Mouse (Mus musculus) cerebellum, adult (tissue): ENCODE results near the gene Rgs10.

Experiments
- ATAC-seq: cut with Nextera tagmentation; 2 replicates; pipeline ENCODE4 v1.9.2; 2017; ENCODE audit warnings: mild to moderate bottlenecking, moderate library complexity, mixed read lengths; ENCODE audit not compliant: insufficient number of reproducible peaks, low FRiP score, low TSS enrichment

Rgs10 gene

DNA sequence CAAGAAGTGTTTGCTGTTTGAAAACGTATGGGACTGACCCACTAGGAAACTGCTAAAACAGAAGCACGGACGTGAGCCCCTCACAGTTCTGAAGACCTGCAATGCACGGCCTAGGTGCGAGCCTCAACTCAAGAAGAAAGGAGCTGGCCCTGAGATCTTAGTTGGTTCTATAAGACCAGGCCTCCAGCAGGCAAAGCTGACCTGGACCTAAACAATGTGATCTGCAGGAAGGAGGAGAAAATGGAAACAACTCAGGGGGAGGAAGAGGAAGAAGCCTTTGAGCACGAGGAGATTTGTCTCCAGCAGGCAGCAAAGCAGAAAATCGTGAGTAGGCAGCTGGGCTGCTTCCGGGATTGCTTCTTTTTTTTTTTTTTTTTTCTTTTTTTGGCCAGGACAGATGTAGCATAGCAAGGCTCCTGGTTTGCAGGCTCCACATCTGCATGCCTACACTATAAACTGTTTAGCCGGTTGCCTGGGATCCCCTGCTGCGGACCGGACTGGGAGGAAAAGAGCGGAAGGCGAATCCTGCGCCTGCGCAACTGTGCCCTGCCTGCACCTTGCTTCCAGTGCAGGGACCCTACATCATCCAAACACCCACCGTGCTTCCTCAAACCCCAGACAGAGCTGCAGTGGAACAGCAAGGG is 39.3 kb downstream of the Rgs10 start:
- no peak for ATAC-seq

DNA sequence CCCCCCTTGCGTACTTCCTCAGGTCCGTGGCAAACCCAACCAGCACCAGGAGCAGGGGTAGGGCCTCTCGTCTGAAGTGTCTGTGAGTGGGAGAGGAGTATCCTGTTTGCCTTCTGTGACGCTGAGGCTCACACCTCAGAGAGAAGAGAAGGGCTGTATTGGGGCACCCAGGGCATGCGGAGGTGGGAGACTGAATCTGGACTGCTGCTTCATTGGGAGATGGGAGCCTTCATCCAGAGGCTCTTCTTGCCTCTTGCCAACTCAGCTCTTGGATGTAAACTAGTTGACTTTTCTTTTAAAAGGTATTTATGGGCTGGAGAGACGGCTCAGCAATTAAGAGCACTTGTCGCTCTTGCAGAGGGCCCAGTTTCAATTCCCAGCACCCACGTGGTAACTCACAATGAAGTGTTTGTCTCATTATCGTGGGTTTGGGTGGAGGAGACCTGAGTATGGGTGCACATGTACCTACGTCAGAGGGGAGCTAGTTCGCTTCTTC is 42.3 kb downstream of the Rgs10 start:
- no peak for ATAC-seq

DNA sequence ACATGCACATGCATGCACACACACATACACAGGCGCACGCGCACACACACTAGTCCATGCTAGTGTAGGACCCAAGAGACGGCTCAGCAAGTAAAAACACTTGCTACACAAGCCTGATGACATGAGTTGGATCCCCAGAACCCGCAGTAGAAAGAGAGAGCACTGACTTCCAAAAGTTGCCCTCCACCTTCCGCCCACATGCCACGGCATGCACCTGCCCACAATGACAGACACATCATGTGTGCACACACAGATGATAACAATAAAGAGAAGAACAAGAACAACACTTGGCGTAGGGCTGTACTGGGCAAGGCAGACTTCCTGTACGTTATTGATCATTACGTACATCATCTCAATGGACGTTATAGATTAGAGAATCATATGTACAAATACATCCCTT is 44.4 kb downstream of the Rgs10 start:
- no peak for ATAC-seq

DNA sequence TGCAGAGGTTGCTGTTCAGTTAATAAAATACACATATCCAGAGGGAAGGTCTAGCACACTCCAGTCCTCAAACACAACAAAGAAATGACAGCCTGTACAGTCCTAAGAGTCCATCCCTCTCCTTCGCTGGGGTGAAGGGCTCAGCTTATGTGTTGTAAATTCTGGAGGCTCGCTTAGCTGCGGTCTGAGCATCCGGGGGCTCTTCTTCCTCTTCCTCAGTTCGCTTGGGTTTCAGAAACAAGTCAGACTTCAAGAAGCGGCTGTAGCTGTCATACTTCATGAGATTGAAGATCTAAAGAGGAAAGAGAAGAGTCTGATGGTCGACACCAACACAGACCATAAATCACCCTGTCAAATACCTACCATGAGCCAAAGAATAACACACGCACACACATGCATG is 44.8 kb downstream of the Rgs10 start:
- no peak for ATAC-seq

DNA sequence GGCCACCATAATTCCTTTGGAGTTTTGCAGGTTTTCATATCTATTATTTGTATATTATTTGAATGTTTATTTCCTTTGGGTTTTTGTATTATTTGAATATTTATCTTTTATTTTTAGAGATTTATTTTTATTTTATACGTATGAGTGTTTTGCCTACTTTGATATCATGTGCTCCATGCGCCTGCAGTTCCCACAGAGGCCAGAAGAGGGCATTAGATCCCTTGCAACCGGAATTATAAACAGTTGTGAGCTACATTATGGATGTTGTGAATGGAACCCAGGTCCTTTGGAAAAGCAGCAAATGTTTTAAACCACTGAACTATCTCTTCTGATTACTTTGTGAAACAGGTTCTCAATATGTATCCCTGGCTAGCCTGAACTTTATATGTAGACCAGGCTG is 46.2 kb downstream of the Rgs10 start:
- no peak for ATAC-seq

DNA sequence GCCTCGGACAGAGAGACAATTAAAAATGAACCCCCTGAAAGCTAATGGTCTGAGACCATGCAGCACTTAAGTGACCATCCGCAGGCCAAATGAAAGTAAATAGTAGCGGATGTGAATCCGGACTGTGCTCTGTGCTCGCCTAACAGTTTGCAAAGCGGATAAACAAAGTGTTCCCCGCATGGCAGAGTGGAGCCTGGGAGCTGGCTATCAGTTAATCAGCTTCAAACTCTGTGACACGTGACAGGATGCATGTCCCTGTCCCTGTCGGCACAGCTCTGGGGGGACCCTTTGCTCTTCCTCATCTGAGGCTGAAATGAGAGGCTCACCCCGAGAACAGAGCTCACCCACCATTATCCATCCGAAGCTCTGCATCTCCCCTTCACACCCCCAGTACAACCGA is 49.2 kb downstream of the Rgs10 start:
- no peak for ATAC-seq

DNA sequence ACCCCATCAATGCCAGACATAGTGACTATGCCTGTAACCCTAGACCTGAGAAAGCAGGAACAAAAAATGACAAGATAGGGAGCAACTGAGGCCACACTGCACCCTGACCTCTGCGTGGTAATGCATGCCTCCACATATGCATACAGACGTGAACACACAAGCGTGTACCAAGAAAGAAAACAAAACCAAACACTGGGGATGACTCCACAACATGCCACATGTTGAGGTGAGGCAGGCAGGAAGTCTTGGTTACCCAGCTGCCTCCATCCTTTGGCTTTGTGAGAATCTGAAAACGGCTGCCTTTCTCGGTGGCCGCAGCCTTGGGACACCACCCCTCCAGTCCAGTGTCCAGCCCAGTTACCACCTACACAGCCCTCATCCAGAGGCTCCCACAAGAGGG is 49.7 kb downstream of the Rgs10 start:
- no peak for ATAC-seq

DNA sequence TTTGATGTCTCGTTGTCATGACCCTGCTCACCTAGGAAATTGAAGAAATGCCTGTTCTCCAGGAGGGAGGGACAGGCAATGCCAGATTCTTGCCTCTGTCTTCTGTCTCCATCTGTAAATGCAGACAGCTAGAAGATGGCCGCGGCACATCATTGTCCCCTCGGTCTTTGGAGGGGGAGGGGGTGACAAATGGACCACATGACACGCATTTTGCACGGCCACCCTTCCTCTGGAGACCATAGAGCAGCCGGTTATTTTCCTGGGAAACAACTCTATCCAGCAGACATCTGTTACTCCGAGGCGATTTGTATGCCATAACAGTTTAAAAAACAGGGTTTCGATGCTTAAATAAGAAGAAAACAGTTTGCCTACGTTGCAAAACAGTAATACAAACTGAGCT is 51.9 kb downstream of the Rgs10 start:
- no peak for ATAC-seq

DNA sequence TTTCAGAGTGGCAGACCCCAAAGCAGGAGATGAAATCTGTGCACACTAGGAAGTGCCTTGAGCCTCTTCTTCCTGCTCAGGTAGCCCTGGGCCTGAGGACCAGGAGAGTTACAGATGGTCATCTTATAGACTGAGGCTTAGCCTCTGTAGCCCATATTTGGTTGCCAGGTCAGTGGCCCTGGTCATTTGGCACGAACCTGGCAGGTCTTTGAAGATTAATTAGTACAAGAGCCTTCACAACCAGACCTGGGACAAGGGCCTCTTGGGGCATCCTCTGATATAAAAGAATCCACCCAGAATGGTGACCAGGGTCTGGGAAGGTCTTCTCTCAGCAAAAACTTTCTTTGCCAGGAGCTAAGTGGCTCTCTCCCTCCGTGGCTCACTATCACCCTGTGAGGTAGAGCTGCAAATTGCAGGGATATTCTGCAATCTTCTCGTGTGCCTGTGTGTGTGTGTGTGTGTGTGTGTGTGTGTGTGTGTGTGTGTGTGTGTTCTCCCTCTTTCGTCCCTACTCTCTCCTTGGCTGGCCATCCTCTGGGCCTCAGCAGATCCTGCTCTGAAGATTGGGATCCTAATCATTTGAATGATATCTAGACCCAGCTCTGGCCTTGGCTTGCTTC is 53.4 kb downstream of the Rgs10 start:
- no peak for ATAC-seq

DNA sequence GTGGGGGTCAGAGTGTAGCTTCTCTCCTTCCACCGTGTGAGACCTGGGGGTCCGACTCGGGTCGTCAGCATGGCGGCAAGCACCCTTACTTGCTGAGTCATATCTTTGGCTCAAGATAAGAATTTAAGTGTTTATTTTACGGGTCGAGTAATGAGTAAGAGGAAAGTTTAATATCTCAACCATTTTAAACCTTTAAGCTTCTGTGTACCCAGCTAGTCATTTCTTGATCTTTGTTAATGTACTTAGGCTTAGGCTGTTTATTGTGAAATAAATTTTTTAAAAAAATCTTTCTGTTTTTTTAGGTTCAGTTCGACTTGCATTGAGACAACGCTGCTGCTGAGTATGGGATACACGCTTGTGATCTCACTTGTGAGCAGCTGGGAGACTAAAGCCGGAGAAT is 54.0 kb downstream of the Rgs10 start:
- ATAC-seq = no peak

DNA sequence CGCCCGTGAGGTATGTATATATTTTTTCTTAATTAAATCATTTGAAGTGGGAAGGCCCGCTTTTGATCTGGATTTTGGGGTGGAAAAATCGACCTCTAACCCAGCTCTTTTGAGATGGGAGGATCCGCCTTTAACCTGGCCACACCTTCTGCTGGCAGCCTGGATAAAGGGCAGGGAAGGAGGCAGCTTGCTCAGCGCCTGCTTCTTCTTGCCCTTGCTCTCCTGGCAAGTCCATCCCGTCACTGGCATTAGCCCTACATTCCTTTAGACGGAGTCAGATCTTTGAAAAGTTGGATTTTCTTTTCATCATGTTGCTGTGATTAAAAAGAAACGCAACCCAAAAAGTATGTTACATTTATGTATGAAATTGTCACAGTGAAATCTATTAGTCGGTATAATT is 54.8 kb downstream of the Rgs10 start:
- no peak for ATAC-seq

DNA sequence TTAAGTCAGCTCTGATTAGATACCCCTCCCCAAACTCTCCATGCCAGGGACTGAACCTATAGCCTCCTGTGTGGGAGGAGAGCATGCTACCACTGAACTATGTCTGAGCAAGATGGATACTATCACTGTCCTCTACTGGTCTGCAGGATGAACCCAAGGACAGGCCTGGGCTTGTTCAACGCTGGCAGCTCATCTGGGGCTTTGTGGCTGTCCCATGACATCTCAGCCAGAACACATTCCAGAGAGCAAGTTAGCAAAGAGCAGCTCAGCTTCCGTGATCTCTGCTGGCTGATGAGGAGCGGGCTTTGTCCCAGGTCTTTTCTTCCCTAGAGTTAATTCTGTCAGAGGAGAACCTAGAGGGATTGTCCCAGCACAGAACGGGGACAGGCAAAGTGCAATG is 55.6 kb downstream of the Rgs10 start:
- ATAC-seq = no peak

DNA sequence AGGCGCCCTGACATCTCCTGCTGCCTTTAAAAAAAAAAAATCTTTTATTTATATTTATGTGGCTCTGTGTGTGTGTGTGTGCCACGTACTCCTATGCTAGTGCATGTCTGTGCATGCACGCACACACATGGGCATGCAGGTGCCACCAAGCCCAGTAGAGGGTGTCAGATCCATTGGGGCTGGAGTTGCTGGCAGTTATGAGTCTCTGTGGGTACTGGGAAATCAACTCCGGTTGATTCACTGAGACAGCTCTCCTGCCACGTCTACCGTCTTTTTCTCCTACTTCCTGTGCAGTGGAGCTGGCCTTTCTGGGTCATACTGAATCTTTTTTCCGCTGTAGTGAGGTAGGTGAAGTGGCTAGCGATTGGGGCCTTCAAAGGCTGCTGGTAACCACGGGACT is 58.8 kb downstream of the Rgs10 start:
- ATAC-seq = no peak

DNA sequence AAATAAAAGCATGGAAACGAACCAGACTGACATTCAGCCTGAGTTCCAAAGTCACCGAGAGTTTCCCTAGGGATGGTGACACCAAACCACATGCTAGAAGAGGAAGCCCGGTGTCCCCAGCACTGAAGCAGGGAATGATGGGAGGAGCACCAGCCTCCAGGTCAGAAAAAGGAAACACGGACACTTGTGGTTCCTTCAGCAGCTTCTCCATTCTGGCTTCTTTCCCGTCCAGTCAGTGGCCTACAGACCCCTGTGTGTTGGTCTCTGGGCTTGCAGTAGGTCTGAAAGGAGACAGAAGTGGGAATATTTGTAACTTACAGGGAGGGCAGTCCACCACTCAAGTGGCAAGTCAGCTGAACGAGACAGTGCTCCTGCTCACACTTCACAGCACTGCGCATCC is 59.4 kb downstream of the Rgs10 start:
- no peak for ATAC-seq

DNA sequence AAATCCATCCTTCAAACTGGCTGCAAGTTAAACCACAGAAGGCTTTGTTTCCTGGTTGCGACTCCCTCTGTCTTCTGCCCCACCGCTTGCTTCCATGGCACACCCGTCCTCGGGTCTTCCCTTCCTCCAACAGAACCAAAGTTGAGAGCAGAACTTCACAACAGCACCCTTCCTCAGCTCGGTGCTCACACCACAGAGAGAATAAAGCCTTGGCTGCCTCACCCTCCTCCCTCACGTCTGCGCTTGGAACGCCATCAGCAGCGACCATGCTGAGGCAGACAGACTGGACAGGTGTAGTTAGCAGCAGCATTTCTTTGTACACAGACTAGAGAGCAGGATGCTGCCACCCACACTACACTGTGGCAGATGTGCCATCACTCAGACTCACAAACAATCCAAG is 59.8 kb downstream of the Rgs10 start:
- no peak for ATAC-seq

DNA sequence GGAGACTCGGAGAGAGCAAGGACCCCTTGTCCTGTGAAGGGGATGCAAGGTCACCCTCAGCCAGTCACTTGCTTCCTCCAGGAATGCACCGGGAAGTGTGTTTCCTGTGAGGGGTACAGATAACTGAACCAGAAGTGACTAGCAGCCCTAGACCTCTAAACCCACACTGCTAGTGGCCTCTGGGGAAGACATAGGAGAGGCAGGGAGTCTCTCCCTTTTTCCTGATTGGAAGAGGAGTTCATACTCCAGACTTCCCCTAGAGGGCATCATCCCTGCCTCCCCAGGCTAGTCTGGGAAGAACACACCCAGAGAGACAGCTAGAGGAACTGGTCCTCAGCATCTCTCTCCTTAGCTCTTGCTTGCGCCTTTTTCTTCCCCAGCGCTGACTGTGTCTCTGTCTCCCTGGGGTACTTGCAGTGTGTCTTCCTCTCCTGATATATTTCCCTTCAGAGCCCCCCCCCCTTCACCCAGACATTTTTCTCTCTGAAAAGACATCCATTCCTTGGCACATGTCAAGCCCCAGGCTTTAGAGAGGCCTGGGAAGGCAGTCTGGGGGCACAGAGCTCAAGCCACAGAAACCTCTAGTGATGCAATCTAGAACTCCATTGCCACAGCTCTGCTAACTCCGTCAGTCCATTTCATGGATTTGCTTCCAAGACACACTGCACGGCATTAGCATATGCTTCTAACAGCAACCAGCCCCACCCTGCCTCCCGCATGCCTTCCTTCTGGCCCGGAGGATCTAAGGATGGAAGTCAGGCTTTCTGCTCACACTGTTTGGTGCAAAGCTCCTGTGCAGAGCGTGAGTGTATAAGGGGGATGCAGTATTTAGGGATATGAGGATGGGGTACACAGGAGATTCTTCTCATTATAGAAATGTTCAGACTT is 61.4 kb downstream of the Rgs10 start:
- 0 out of 2 replicates have a peak, but pooled peaks have one; percentile 49 for ATAC-seq

DNA sequence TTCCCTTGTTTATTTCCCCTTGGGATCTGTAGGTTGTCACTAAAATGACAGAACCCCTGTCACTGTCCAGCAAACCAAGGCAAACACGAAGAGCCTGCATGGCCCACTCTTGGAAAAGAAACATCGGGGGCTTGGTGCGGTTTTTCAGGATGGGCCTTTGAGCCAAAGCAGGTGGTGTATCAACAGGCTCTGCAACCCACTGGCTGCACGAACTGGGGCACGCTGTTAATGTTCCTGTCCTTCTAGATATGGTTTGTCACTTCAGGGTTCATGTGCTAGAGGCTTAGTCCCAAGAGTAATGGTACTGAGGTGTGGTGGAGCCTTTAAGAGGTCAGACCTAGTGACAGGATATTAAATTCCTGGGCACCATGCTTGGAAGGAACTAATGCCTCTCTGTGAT is 63.1 kb downstream of the Rgs10 start:
- no peak for ATAC-seq

DNA sequence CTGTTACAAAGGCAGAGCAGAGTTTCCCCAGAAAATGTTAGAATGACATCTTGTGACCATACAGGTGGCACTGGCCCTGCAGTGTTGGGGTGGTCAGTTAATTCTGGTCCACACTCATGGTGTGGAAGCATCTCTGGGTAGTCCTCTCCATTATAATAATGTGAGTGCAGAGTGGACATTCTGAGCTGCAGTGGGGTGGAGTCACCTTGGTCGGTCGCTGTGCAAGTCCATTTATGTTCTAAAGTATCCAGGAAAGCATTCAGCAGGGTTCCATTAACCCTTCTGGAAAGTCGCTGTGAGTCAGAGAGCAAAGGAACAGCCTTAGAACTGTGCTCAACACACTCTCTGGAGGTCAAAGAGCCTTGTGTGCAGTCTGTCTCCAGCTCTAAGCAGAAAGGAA is 65.8 kb downstream of the Rgs10 start:
- no peak for ATAC-seq

DNA sequence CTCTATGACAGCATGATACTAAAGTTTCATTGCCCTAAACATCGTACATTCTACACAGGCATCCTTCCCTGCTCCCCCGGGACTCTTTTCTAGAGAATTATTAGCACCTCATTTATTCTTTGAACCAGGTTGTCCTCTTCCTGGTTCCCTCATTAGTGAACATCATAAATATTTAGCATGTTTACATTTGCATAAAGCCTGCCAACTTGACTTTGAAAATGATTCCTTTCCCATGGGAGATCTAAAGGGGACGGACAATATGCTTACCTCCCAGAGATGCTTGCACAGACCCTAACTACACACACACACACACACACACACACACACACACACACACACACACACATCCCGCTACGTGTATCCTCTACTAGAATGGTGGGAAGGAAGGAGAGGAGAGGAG is 67.4 kb downstream of the Rgs10 start:
- no peak for ATAC-seq

DNA sequence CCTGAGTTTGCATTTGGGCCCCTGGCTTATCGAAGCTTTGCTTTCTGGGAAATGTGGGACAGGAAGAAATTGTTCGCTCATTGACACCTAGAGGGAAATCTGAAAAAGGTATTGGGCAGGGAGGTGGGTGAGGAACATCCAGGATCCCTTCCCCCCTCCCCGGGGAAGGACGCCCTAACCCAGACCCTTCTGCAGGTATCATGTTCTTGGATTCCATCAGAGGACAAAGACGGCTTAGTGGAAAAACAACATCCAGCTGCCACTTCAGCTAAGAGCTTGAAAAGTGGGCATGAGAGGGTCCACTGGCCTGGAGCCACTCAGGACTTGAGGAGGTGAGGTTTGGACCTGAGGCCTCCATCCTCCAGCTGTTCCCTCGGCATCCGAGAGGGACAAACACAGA is 68.2 kb downstream of the Rgs10 start:
- ATAC-seq = no peak

DNA sequence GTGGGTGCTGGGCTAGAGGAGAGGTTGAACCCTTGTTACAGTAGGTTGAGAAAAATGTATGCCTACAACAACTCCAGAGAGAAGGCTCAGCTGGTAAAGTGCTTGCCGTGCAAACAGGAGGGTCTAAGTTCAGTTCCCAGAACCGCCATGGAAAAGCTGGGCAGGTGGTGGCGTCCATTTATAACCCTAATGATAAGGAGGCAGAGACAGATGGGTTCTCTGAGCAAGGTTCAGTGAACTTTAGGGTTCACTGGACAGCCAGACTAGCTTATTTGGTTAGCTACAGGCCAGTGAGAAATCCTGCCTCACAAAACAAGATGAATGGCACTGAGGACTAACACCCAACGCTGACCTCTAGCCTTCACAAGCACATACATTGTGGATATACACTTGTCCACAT is 68.8 kb downstream of the Rgs10 start:
- no peak for ATAC-seq
